Mouse (Mus musculus): ENCODE data around the gene Chsy1.

Chsy1 gene

DNA sequence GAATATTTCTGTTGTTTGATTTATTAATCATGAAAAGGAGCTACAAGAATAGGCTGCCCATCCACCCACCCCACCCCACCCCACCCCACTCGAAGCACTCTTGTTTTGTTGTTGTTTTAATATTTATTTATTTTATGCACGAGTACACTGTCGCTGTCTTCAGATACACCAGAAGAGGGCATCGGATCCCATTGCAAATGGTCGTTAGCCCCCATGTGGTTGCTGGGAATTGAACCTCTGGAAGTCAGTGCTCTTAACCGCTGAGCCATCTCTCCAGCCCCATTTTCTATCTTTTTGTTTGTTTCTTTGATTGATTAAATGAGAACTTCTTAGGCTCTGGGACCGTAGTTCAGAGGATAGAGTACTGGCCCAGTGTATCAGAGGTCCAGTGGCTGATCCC, 1.4 kb upstream of the Chsy1 start:
- intact Hi-C loops (cut with DNase I) = loop anchor here (10.0 kb wide), 1 partner anchor 557 kb away; no protein-coding TSS in a partner anchor

GRCm38 (mm10) chr7:66109855-66110635, 730 bp downstream of the Chsy1 start:
- intact Hi-C loops (cut with DNase I) = loop anchor here (10.0 kb wide), 1 partner anchor 555 kb away; no protein-coding TSS in a partner anchor

GRCm38 (mm10) chr7:66110636-66111112, 1.4 kb downstream of the Chsy1 start:
- intact Hi-C loops (cut with DNase I) = no loop called here

DNA sequence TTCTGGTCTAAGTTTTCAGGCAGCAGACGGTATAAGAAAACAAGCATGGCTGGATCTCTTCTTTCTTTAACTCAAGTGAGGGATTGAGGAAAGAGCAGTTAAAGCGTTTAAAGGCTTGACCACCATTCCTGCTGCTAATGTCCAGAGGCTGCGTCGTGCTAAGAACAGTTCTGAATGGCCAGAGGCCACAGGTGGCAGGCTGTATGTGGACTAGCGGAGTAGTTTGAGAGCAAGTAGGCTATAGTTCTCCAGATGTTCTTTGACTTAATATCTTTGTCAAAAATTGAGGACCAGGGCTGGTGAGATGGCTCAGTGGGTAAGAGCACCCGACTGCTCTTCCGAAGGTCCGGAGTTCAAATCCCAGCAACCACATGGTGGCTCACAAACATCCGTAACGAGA, 1.9 kb downstream of the Chsy1 start:
- intact Hi-C loops (cut with DNase I) = no loop called here

GRCm38 (mm10) chr7:66113561-66113960, 4.2 kb downstream of the Chsy1 start:
- intact Hi-C loops (cut with DNase I) = no loop called here

- intact Hi-C loops (cut with DNase I) = no loop called here
These were observed 6.6 kb downstream of the Chsy1 start for GRCm38 (mm10) chr7:66115821-66116343.

- intact Hi-C loops (cut with DNase I) = no loop called here
These were observed 7.7 kb downstream of the Chsy1 start for GRCm38 (mm10) chr7:66116906-66117482.

GRCm38 (mm10) chr7:66118046-66118445, 8.7 kb downstream of the Chsy1 start:
- intact Hi-C loops (cut with DNase I) = no loop called here

DNA sequence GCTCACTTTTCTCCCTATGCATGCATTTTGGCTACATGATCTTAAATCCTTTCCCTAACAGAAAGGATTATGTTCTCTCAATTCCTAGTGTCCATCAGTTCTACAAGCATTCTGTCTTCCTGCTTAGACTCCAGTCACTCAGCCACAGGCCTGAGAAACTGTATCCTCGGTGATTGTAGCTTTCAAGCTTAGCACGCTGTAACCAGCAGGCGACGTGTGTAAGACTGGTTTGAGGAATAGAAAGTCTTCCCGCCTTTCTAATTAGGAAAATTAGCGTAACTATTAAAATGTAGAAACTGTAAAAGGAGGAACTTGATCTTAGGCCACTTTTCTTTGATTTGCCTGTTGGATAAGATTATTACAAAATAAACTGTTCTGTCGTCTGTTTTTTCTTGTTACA, 9.5 kb downstream of the Chsy1 start:
- intact Hi-C loops (cut with DNase I) = no loop called here

DNA sequence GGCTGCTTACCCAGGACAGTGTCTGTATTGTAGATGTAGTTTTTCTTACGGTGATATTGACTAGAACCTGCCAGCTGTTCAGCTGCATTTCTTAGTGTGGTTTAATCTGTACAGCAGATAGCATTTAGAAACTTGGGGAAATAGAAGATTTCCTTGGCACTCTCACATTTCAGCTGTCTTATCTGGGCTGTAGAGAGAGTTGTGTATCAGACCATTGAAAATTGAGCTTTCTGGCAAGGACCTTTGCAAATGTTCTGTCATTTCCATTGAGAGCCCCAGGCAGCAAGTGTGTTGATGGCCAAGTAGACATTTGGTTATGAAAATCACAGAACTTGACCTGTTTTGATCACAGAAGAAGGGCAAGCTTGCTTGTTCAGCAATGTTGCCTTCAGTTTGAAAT, 10.8 kb downstream of the Chsy1 start:
- intact Hi-C loops (cut with DNase I) = no loop called here

- intact Hi-C loops (cut with DNase I) = no loop called here
These were observed 11.5 kb downstream of the Chsy1 start for GRCm38 (mm10) chr7:66120702-66121396.

GRCm38 (mm10) chr7:66124551-66124968, 15.2 kb downstream of the Chsy1 start:
- intact Hi-C loops (cut with DNase I) = no loop called here

GRCm38 (mm10) chr7:66125368-66125767, 16.1 kb downstream of the Chsy1 start:
- intact Hi-C loops (cut with DNase I) = no loop called here

DNA sequence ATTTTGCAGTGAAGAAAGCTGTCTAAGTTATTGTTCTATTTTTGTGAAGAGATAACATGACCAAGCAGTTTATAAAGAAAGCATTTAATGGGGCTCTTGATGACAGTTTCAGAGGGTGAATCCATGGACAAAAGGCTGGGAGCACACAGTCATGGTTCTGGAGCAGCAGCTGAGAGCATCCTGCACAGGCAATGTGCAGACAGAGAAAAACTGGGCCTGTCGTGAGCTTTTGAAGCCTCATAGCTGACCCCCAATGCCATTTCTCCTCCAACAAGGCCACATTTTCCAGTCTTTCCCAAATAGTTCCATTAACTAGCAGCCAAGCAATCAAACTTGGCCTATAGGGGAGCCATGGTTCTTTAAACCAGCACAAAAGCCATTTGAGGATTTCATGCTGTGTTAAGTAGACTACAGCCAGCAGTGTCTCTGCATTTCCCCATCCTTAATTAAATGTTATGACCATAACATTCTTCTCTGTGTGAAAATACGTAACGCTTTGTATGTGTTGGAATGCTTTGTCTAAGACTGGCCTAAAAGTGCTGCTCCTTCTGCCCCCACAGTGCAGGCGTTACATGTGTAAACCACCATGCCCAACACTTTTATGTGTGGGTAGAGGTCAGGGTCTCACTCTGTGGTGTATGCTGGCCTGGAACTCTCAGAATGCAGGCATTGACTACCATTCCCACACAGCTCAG, 18.8 kb downstream of the Chsy1 start:
- intact Hi-C loops (cut with DNase I) = no loop called here

DNA sequence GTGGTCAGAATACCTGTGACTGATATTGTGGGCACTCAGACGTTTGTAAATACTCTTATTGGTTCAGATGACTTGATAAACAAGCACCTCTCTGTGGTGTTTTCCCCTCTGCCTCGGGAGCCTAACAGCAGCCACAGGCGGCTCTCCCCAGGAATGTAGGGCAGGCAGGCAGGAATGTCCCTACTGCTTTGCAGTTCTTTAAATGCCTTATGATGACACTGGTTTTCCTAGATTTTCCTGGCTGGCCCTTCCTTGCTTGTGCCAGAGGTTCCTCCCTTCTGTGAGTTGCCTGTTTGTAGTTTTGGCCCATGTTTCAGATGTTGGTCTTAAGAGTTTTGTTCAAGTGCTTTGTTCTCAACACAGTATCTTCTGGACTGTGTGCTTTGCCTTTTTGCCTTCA, 19.5 kb downstream of the Chsy1 start:
- intact Hi-C loops (cut with DNase I) = no loop called here

DNA sequence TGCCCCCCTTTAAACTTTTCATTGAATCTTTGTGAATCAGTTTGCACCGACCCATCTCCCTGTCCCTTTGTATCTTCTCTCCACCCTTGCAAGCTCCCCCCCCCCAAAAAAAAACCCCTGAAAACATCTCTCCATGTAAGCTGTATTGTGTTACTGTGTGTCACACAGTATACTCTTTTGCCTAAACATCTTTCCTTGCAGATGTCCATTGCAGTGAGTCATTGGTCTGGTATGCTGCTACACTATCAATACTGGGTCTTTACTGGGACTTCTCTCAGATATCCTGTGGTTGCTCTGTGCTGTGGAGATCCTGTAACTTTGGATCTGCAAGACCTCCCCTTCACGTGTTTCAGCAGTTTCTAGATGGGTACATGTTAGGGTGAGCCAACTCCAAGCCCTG, 21.0 kb downstream of the Chsy1 start:
- intact Hi-C loops (cut with DNase I) = no loop called here

- intact Hi-C loops (cut with DNase I) = no loop called here
These were observed 22.6 kb downstream of the Chsy1 start for GRCm38 (mm10) chr7:66131776-66132421.

GRCm38 (mm10) chr7:66134154-66134553, 24.8 kb downstream of the Chsy1 start:
- intact Hi-C loops (cut with DNase I) = no loop called here

DNA sequence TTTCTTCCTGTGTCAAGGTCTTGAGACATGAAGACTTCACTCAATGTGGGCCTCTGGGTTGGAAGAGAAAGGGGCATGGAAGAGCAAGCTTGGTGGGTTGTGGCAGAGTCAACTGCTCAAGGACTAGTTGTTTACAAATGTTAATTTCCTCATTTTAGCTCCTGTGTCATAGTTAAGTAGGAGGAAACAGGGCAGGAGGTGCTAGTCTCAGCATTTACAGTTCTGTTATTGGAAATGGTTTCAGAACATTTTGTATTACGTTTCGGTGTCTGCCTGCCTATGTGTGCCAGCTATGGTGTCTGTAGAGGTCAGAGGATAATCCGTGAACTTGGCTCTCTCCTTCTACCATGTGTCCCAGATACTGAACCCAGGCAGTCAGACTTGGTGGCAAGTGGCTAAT, 26.3 kb downstream of the Chsy1 start:
- intact Hi-C loops (cut with DNase I) = no loop called here

GRCm38 (mm10) chr7:66136187-66136586, 26.9 kb downstream of the Chsy1 start:
- intact Hi-C loops (cut with DNase I) = no loop called here

DNA sequence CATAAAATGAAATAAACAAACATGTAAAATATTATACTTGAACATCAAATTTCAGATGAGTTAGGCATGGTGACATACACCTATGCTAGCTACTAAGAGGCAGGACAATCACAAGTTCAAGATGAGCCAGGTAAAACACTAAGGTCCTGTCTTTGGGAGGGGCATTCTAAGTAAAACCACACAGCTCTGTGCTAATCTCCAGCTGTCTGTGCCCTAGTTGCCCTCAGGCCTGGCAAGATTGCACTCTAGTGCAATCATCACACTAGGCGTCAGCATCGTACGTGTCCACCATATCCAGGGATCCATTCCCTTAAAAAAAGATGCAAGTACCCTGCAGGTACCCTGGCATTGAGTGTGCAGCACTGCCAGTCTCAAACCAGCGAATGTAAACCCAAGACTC, 28.0 kb downstream of the Chsy1 start:
- intact Hi-C loops (cut with DNase I) = no loop called here
